Mouse (Mus musculus): ENCODE measurements around the gene Magoh. TPM values are rescaled to one million over a fixed set of nuclear protein-coding genes. Genes with fewer than 3 reads are reported as not detected.

Magoh gene
- polyA plus RNA-seq, 1 experiment: 54.9 TPM

GRCm38 (mm10) chr4:107899211-107899927, 19.8 kb downstream of the Magoh start:
- Histone ChIP-seq H3K36me3 (ENCODE audit: control insufficient read depth, insufficient read depth, low read length) (no peaks in the 10 kb centered on the region), H3K4me1 (replicated peaks; ENCODE audit: control insufficient read depth, insufficient read depth, low read length) (no peaks in the 10 kb centered on the region), H3K4me3 (ENCODE audit: control insufficient read depth, insufficient read depth, low read length) (no peak overlapping the region), H3K27me3 (ENCODE audit: control insufficient read depth, insufficient read depth, low read length) (no peaks in the 10 kb centered on the region), H3K27ac (ENCODE audit: control insufficient read depth, insufficient read depth, low read length) (no peak overlapping the region)
- WGBS: 95% methylated on average over 5 of the region's 5 CpGs
- TF ChIP-seq POLR2A (IDR thresholded peaks at IDR 0.05; ENCODE audit: control insufficient read depth, extremely low read depth, insufficient read depth, low read length, poor library complexity): no peak
- TF ChIP-seq CTCF (IDR thresholded peaks at IDR 0.05; ENCODE audit: borderline replicate concordance, control insufficient read depth, extremely low read depth, insufficient read depth, low read length, poor library complexity): no peak
- DNase-seq: no peak

GRCm38 (mm10) chr4:107900206-107900605, 20.7 kb downstream of the Magoh start:
- Histone ChIP-seq H3K27me3 (ENCODE audit: control insufficient read depth, insufficient read depth, low read length) (no peaks in the 10 kb centered on the region), H3K4me1 (replicated peaks; ENCODE audit: control insufficient read depth, insufficient read depth, low read length) (no peaks in the 10 kb centered on the region), H3K27ac (ENCODE audit: control insufficient read depth, insufficient read depth, low read length) (no peak overlapping the region), H3K36me3 (ENCODE audit: control insufficient read depth, insufficient read depth, low read length) (no peaks in the 10 kb centered on the region), H3K4me3 (ENCODE audit: control insufficient read depth, insufficient read depth, low read length) (no peak overlapping the region)
- WGBS: 92% methylated on average over 3 of the region's 3 CpGs
- TF ChIP-seq POLR2A (IDR thresholded peaks at IDR 0.05; ENCODE audit: control insufficient read depth, extremely low read depth, insufficient read depth, low read length, poor library complexity): no peak
- TF ChIP-seq CTCF (IDR thresholded peaks at IDR 0.05; ENCODE audit: borderline replicate concordance, control insufficient read depth, extremely low read depth, insufficient read depth, low read length, poor library complexity): no peak
- DNase-seq: no peak

- Histone ChIP-seq H3K27me3 (ENCODE audit: control insufficient read depth, insufficient read depth, low read length) (no peaks in the 10 kb centered on the region), H3K4me3 (ENCODE audit: control insufficient read depth, insufficient read depth, low read length) (no peak overlapping the region), H3K4me1 (replicated peaks; ENCODE audit: control insufficient read depth, insufficient read depth, low read length) (no peaks in the 10 kb centered on the region), H3K27ac (ENCODE audit: control insufficient read depth, insufficient read depth, low read length) (no peak overlapping the region), H3K36me3 (ENCODE audit: control insufficient read depth, insufficient read depth, low read length) (no peaks in the 10 kb centered on the region)
- 92% methylated on average over 10 of the region's 10 CpGs for WGBS
- TF ChIP-seq CTCF (IDR thresholded peaks at IDR 0.05; ENCODE audit: borderline replicate concordance, control insufficient read depth, extremely low read depth, insufficient read depth, low read length, poor library complexity) (no peak), POLR2A (IDR thresholded peaks at IDR 0.05; ENCODE audit: control insufficient read depth, extremely low read depth, insufficient read depth, low read length, poor library complexity) (no peak)
- DNase-seq: no peak
Observed at GRCm38 (mm10) chr4:107904252-107904651, 24.7 kb downstream of the Magoh start.

GRCm38 (mm10) chr4:107906561-107906960, 27.0 kb downstream of the Magoh start:
- Histone ChIP-seq H3K36me3 (ENCODE audit: control insufficient read depth, insufficient read depth, low read length) (no peaks in the 10 kb centered on the region), H3K27ac (ENCODE audit: control insufficient read depth, insufficient read depth, low read length) (no peak overlapping the region), H3K4me1 (replicated peaks; ENCODE audit: control insufficient read depth, insufficient read depth, low read length) (no peaks in the 10 kb centered on the region), H3K27me3 (ENCODE audit: control insufficient read depth, insufficient read depth, low read length) (no peaks in the 10 kb centered on the region), H3K4me3 (ENCODE audit: control insufficient read depth, insufficient read depth, low read length) (no peak overlapping the region)
- TF ChIP-seq CTCF (IDR thresholded peaks at IDR 0.05; ENCODE audit: borderline replicate concordance, control insufficient read depth, extremely low read depth, insufficient read depth, low read length, poor library complexity) (no peak), POLR2A (IDR thresholded peaks at IDR 0.05; ENCODE audit: control insufficient read depth, extremely low read depth, insufficient read depth, low read length, poor library complexity) (no peak)
- WGBS: 93% methylated on average over 9 of the region's 9 CpGs
- no peak for DNase-seq

GRCm38 (mm10) chr4:107910020-107910419, 30.5 kb downstream of the Magoh start:
- H3K4me3 ChIP-seq (ENCODE audit: control insufficient read depth, insufficient read depth, low read length): no peak overlapping the region
- WGBS: 91% methylated on average over 4 of the region's 4 CpGs
- no peak overlapping the region for H3K27ac ChIP-seq (ENCODE audit: control insufficient read depth, insufficient read depth, low read length)
- peaks cover 7% of the 10 kb centered on the region for H3K36me3 ChIP-seq (ENCODE audit: control insufficient read depth, insufficient read depth, low read length)
- no peak for DNase-seq
- H3K27me3 ChIP-seq (ENCODE audit: control insufficient read depth, insufficient read depth, low read length): no peaks in the 10 kb centered on the region
- no peak for TF ChIP-seq POLR2A (IDR thresholded peaks at IDR 0.05; ENCODE audit: control insufficient read depth, extremely low read depth, insufficient read depth, low read length, poor library complexity)
- TF ChIP-seq CTCF (IDR thresholded peaks at IDR 0.05; ENCODE audit: borderline replicate concordance, control insufficient read depth, extremely low read depth, insufficient read depth, low read length, poor library complexity): no peak
- H3K4me1 ChIP-seq (replicated peaks; ENCODE audit: control insufficient read depth, insufficient read depth, low read length): no peaks in the 10 kb centered on the region

GRCm38 (mm10) chr4:107920336-107920735, 40.8 kb downstream of the Magoh start:
- WGBS: 94% methylated on average over 2 of the region's 2 CpGs
- DNase-seq: no peak
- H3K4me1 ChIP-seq (replicated peaks; ENCODE audit: control insufficient read depth, insufficient read depth, low read length): peaks cover 8% of the 10 kb centered on the region

More at GRCm38 (mm10) chr4:107920336-107920735, 40.8 kb downstream of the Magoh start:
- H3K27me3 ChIP-seq (ENCODE audit: control insufficient read depth, insufficient read depth, low read length): no peaks in the 10 kb centered on the region
- no peak overlapping the region for H3K27ac ChIP-seq (ENCODE audit: control insufficient read depth, insufficient read depth, low read length)
- no peak overlapping the region for H3K4me3 ChIP-seq (ENCODE audit: control insufficient read depth, insufficient read depth, low read length)
- H3K36me3 ChIP-seq (ENCODE audit: control insufficient read depth, insufficient read depth, low read length): no peaks in the 10 kb centered on the region
- TF ChIP-seq POLR2A (IDR thresholded peaks at IDR 0.05; ENCODE audit: control insufficient read depth, extremely low read depth, insufficient read depth, low read length, poor library complexity) (no peak), CTCF (IDR thresholded peaks at IDR 0.05; ENCODE audit: borderline replicate concordance, control insufficient read depth, extremely low read depth, insufficient read depth, low read length, poor library complexity) (no peak)
